Mouse (Mus musculus): Measurements from ENCODE around the gene Pgap1. TPM values are rescaled to one million over a fixed set of nuclear protein-coding genes. Genes with fewer than 3 reads are reported as not detected.

Pgap1 gene
- polyA plus RNA-seq (2014; fragmentation: Nextera tagmentation; extraction: Ambion mirVana), result 13.7 and 17.6 TPM in 2 replicates

DNA sequence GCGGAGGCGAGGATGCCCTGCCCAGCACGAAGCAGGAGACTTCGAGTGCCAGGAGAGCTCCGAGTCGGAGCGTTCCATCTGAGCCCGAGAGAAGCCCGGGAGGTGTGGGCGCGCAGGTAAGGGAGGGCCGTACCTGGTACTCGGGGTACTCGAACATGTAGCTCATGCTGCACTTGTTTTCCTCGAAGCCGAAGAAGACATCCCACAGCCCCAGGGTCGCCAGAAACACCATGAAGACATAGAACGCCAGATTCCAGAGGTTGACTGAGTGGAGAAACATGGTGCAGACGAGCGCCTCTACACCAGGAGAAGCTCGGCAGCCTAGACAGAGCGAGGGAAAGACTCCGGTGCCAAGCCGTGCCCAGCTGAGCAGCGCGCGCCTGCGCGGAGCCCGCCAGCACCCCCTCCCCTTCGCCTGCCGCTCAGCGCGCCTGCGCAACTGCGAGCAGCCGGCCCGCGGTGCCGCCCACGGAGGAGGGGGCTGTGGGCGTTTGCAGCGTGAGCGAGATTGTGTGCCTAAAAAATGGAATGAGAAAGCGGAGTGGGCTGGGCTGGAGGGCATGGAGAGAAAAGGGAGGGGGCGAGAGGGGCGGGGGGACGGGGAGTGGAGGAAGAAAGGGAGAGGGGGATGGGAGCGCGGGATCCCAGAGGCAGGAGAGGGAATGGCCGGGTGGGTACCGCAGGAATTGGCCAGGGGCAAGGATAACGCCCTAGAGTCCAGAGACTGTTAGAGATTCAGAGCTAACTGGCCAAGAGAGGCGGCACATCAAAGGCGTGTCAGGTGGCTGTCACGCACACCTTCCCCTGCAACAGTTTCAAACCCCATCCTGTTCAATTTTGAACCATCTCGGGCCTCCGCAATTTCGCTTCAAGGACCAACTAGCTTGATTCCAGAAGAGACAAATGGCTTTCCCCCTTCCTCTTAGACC lies at the start of gene Pgap1:
Gene Pgap1, minus strand, starts transcription at position 384 of the 929 bp plus-strand sequence.
- Histone ChIP-seq H3K27me3 (ENCODE audit: control insufficient read depth, insufficient read depth, low read length) (no peaks in the 10 kb centered on the region), H3K4me2 (peak within 1 kb of the TSS; percentile 88), H3K9me3 (ENCODE audit: control insufficient read depth, low read length) (no peaks in the 10 kb centered on the region), H3K27ac (ENCODE audit: low read depth, low read length) (no peak within 1 kb of the TSS), H3K4me3 (ENCODE audit: low read depth, low read length) (peak within 1 kb of the TSS; percentile 64), H3K9ac (ENCODE audit: low read length) (peak within 1 kb of the TSS; percentile 73), H3K4me1 (ENCODE audit: control insufficient read depth, insufficient read depth, low read length) (peaks cover 2% of the 10 kb centered on the region; the same call in 1 of the 2 replicates), H3K36me3 (ENCODE audit: control insufficient read depth, insufficient read depth, low read length) (no peaks in the 10 kb centered on the region)
- ATAC-seq (ENCODE audit: low FRiP score), result peak; percentile 99
- peak; percentile 99 for DNase-seq (ENCODE audit: low spot score, missing footprints)
- WGBS, result under 1% methylated on average over 59 of the region's 59 CpGs

DNA sequence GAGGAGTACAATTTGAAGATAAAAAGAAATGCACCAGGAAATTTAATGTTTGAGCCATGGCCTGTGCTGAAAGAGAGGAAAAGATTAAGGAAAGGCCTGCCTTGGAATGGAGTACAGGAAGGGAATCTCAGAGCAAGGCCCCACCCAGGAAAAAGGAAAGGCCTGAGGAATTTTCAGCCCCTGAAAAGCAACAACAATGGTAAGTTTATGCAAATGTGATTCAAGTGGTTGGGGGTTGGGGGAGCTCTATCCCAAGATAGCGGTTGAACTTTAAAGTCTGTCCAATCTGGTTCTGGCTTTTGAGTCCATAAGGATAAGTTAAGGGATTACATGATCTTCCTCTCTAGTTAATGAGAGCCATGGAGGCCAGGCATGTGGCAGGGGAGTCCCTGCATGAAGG lies 49.5 kb upstream of the Pgap1 start:
- Histone ChIP-seq H3K9ac (ENCODE audit: low read length) (no peak overlapping the region), H3K4me1 (ENCODE audit: control insufficient read depth, insufficient read depth, low read length) (no peaks in the 10 kb centered on the region), H3K4me3 (ENCODE audit: low read depth, low read length) (no peak overlapping the region), H3K27me3 (ENCODE audit: control insufficient read depth, insufficient read depth, low read length) (no peaks in the 10 kb centered on the region), H3K9me3 (ENCODE audit: control insufficient read depth, low read length) (no peaks in the 10 kb centered on the region), H3K36me3 (ENCODE audit: control insufficient read depth, insufficient read depth, low read length) (no peaks in the 10 kb centered on the region), H3K4me2 (no peak overlapping the region), H3K27ac (ENCODE audit: low read depth, low read length) (no peak overlapping the region)
- 61% methylated on average over 1 of the region's 1 CpGs for WGBS
- DNase-seq (ENCODE audit: low spot score, missing footprints) (no peak), ATAC-seq (ENCODE audit: low FRiP score) (no peak)

DNA sequence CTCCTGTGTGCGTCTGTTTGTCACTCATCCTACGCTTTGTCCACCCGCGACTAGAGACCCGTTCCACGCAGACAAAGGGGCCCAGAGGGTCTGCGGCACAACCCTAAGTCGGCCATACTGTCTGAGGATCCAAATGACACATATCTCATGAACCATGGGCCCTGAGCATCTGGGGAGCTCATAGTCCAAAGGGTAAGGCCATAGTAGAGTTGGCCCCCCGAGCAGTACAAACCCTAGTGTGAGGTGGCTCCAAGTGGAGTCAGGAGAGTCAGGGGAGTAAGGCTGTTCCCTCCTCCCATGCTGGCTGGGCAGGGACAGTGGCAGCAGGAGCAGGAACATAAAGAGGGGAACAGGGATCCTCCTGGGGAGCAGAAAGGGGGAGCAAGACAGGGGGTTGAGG lies 44.2 kb upstream of the Pgap1 start:
- H3K4me2 ChIP-seq, result no peak overlapping the region
- H3K9me3 ChIP-seq (ENCODE audit: control insufficient read depth, low read length), result no peaks in the 10 kb centered on the region; the same call in 1 of the 2 replicates
- ATAC-seq (ENCODE audit: low FRiP score), result no peak
- H3K9ac ChIP-seq (ENCODE audit: low read length), result no peak overlapping the region
- no peak for DNase-seq (ENCODE audit: low spot score, missing footprints)
- whole genome bisulfite sequencing, result 96% methylated on average over 9 of the region's 9 CpGs
- H3K4me3 ChIP-seq (ENCODE audit: low read depth, low read length), result no peak overlapping the region
- no peaks in the 10 kb centered on the region for H3K36me3 ChIP-seq (ENCODE audit: control insufficient read depth, insufficient read depth, low read length)
- H3K4me1 ChIP-seq (ENCODE audit: control insufficient read depth, insufficient read depth, low read length), result no peaks in the 10 kb centered on the region
- no peak overlapping the region for H3K27ac ChIP-seq (ENCODE audit: low read depth, low read length)
- H3K27me3 ChIP-seq (ENCODE audit: control insufficient read depth, insufficient read depth, low read length), result no peaks in the 10 kb centered on the region

DNA sequence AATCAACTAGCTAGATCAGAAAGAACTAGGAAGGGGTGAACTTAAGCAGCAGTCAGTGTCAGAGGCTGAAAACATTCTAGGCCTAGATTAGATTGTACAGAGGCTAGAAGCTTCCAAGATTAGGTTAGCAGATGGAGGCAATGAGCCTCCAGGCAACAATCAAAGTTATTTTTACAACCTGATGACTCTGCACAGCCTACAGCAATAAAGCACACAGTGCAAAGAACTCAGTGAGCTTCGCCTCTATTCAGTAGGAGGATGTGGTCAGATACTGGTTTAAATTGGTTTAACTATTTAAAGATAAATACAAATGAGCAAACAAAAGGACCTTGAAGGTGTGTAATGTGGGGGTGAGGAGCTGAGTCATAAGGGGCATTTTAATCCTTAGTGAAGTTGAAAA lies 42.8 kb upstream of the Pgap1 start:
- H3K9me3 ChIP-seq (ENCODE audit: control insufficient read depth, low read length), result no peaks in the 10 kb centered on the region; the same call in 1 of the 2 replicates
- no peak overlapping the region for H3K27ac ChIP-seq (ENCODE audit: low read depth, low read length)
- no peaks in the 10 kb centered on the region for H3K4me1 ChIP-seq (ENCODE audit: control insufficient read depth, insufficient read depth, low read length)
- H3K27me3 ChIP-seq (ENCODE audit: control insufficient read depth, insufficient read depth, low read length), result no peaks in the 10 kb centered on the region
- no peak overlapping the region for H3K4me2 ChIP-seq
- no peak overlapping the region for H3K4me3 ChIP-seq (ENCODE audit: low read depth, low read length)
- ATAC-seq (ENCODE audit: low FRiP score) (no peak), DNase-seq (ENCODE audit: low spot score, missing footprints) (no peak)
- no peak overlapping the region for H3K9ac ChIP-seq (ENCODE audit: low read length)
- H3K36me3 ChIP-seq (ENCODE audit: control insufficient read depth, insufficient read depth, low read length), result no peaks in the 10 kb centered on the region
- 90% methylated on average over 1 of the region's 1 CpGs for WGBS

DNA sequence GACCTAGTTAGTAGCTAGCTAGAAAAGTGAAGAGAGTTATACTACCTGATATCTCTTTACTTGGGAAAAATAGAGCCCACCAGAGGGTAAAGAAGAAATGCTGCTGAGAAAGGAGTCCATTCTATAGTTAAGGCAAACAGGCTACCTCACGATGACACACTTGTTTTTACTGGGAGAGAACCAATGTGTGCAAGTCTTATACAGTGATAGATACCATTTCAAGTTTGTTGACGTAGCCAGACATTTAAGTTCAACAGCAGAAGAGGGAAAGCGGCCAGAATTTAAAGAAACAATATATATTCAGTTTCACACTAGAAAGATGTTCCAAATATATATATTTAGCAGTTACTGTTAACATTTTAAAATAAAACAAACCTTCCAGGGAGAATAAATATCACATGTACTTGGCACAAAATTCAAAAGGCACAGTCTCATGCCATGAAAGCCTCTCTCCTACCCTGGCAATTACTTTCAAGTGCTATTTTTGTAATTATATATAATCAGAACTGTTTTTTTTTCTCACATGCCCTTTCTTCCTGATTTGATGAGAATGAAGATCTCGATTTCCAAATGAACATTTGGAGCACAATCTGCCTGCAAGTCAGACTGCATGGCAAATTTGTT lies 40.2 kb upstream of the Pgap1 start:
- no peak for DNase-seq (ENCODE audit: low spot score, missing footprints)
- no peak overlapping the region for H3K9ac ChIP-seq (ENCODE audit: low read length)
- H3K27ac ChIP-seq (ENCODE audit: low read depth, low read length), result no peak overlapping the region
- no peak overlapping the region for H3K4me2 ChIP-seq
- H3K36me3 ChIP-seq (ENCODE audit: control insufficient read depth, insufficient read depth, low read length), result no peaks in the 10 kb centered on the region
- no peaks in the 10 kb centered on the region; the same call in 1 of the 2 replicates for H3K9me3 ChIP-seq (ENCODE audit: control insufficient read depth, low read length)
- no peaks in the 10 kb centered on the region for H3K27me3 ChIP-seq (ENCODE audit: control insufficient read depth, insufficient read depth, low read length)
- no peak overlapping the region for H3K4me3 ChIP-seq (ENCODE audit: low read depth, low read length)
- ATAC-seq (ENCODE audit: low FRiP score), result no peak
- no peaks in the 10 kb centered on the region for H3K4me1 ChIP-seq (ENCODE audit: control insufficient read depth, insufficient read depth, low read length)
- 86% methylated on average over 4 of the region's 4 CpGs for WGBS

DNA sequence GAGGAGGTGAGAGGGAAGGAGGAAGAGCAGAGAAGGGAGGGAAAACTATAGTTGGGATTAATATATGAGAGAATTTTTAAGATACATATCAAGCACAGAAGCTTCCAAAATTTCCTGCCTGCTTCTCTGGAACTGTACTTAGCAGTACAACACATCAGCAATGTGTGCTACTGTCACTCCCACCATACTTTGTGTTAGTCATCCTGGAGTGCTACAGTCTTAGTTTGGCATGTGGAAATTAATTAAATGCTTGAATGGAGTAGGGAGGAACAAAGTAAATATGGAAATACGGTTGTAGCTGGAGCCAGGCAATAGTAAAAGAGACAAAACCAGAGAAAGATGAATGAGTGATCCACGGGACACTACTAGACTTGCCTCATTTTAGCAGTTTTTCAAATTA lies 38.7 kb upstream of the Pgap1 start:
- H3K9me3 ChIP-seq (ENCODE audit: control insufficient read depth, low read length), result no peaks in the 10 kb centered on the region; the same call in 1 of the 2 replicates
- no peaks in the 10 kb centered on the region for H3K36me3 ChIP-seq (ENCODE audit: control insufficient read depth, insufficient read depth, low read length)
- no peak overlapping the region for H3K27ac ChIP-seq (ENCODE audit: low read depth, low read length)
- no peak for DNase-seq (ENCODE audit: low spot score, missing footprints)
- no peak for ATAC-seq (ENCODE audit: low FRiP score)
- WGBS, result 68% methylated on average over 2 of the region's 2 CpGs
- H3K27me3 ChIP-seq (ENCODE audit: control insufficient read depth, insufficient read depth, low read length), result no peaks in the 10 kb centered on the region
- H3K4me3 ChIP-seq (ENCODE audit: low read depth, low read length), result no peak overlapping the region
- H3K4me1 ChIP-seq (ENCODE audit: control insufficient read depth, insufficient read depth, low read length), result no peaks in the 10 kb centered on the region
- no peak overlapping the region for H3K9ac ChIP-seq (ENCODE audit: low read length)
- no peak overlapping the region for H3K4me2 ChIP-seq

DNA sequence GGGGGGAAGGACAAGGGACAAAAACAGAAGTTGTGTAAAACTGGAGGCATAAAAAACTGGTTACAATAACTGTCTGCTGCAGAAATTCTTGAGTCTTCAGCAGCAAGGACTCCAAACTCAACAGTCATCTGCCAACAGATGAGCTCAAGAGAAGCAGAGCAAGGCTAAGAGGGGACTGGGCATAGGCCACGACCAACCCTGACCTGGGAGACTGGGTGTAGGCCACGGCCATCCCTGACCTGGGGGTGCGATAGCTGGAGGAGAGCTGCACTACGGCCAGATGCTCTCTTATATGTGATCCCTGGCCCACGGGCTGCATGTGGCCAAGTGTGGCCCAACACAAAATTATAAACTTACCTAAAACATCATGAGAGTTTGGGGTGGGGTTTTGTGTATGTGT lies 29.6 kb upstream of the Pgap1 start:
- ATAC-seq (ENCODE audit: low FRiP score), result no peak
- Histone ChIP-seq H3K4me3 (ENCODE audit: low read depth, low read length) (no peak overlapping the region), H3K4me1 (ENCODE audit: control insufficient read depth, insufficient read depth, low read length) (peaks cover 8% of the 10 kb centered on the region; the same call in 1 of the 2 replicates), H3K9me3 (ENCODE audit: control insufficient read depth, low read length) (no peaks in the 10 kb centered on the region), H3K36me3 (ENCODE audit: control insufficient read depth, insufficient read depth, low read length) (no peaks in the 10 kb centered on the region), H3K4me2 (no peak overlapping the region), H3K27ac (ENCODE audit: low read depth, low read length) (no peak overlapping the region), H3K27me3 (ENCODE audit: control insufficient read depth, insufficient read depth, low read length) (no peaks in the 10 kb centered on the region), H3K9ac (ENCODE audit: low read length) (no peak overlapping the region)
- DNase-seq (ENCODE audit: low spot score, missing footprints), result no peak
- 96% methylated on average over 5 of the region's 5 CpGs for WGBS

DNA sequence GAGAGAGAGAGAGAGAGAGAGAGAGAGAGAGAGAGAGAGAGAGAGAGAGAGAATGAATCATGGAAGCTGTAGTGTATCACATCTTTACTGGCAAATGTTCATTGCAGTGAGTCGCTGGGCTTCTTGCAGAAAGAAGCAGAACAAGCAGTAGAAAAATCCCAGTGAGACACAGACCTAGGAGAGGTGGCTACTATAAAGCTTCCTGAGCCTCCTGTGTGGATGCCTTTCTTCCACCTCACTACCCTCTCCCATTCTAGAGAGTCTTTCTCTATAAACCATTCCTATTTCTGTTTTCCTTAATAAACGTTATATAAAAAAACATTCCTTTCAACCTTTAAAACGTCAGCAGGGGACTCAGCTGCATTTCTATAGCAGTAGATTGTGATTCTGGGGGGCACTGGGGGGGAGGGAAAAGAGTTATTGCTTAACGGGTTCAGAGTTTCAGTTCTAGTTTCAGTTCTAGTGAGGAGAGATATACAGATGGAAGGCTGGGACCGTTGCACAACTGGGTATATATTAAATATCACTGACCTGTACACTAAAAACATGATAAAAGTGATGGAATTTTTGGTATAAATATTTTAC lies 28.6 kb upstream of the Pgap1 start:
- Histone ChIP-seq H3K4me2 (no peak overlapping the region), H3K4me3 (ENCODE audit: low read depth, low read length) (no peak overlapping the region), H3K27me3 (ENCODE audit: control insufficient read depth, insufficient read depth, low read length) (no peaks in the 10 kb centered on the region), H3K9ac (ENCODE audit: low read length) (no peak overlapping the region), H3K9me3 (ENCODE audit: control insufficient read depth, low read length) (no peaks in the 10 kb centered on the region), H3K27ac (ENCODE audit: low read depth, low read length) (no peak overlapping the region), H3K4me1 (ENCODE audit: control insufficient read depth, insufficient read depth, low read length) (peaks cover 8% of the 10 kb centered on the region; the same call in 1 of the 2 replicates), H3K36me3 (ENCODE audit: control insufficient read depth, insufficient read depth, low read length) (no peaks in the 10 kb centered on the region)
- no peak for ATAC-seq (ENCODE audit: low FRiP score)
- no peak for DNase-seq (ENCODE audit: low spot score, missing footprints)
- 53% methylated on average over 5 of the region's 5 CpGs for WGBS

Data from midbrain, embryonic 11.5 days (tissue).